Mouse (Mus musculus) myocyte (in vitro differentiated cells): ENCODE results near the gene Piga.

Experiments
- CEBPB ChIP-seq: IDR thresholded peaks from 2 replicates; pipeline ENCODE4 v1.6.1; 2011; ENCODE audit warnings: mild to moderate bottlenecking, moderate library complexity; ENCODE audit not compliant: poor library complexity, insufficient read depth, severe bottlenecking
- MAX ChIP-seq: IDR thresholded peaks from one replicate; pipeline ENCODE4 v1.6.1; 2011; ENCODE audit warnings: low read depth, mild to moderate bottlenecking, control low read depth
- POLR2A ChIP-seq: IDR thresholded peaks from one replicate; pipeline ENCODE4 v1.6.1; 2011; ENCODE audit warnings: low read depth, mild to moderate bottlenecking, control low read depth, moderate library complexity; ENCODE audit not compliant: insufficient read length

DNA sequence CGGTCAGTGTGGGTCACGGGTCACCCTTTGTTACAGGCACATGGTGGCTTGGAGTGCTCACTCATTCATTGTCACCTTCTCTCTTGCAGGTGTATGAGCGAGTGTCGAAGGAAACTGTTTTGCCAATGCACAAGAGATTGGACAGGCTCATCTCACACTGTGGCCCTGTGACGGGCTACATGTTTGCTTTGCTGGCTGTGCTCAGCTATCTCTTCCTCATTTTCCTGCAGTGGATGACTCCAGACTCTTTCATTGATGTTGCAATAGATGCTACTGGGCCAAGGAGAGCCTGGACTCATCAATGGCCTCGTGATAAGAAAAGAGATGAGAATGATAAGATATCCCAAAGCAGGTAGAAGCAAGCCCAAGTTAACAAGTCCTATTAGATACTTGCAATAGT is 12.0 kb downstream of the Piga start:
- no peak for TF ChIP-seq CEBPB
- TF ChIP-seq POLR2A, result no peak
- no peak for TF ChIP-seq MAX
